Mouse (Mus musculus): Measurements from ENCODE around the gene Supt16. TPM values are rescaled to one million over a fixed set of nuclear protein-coding genes. Genes with fewer than 3 reads are reported as not detected.

Supt16 gene
- polyA plus RNA-seq (2012; rRNA removed) = 4.6 and 5.1 TPM in 2 replicates

GRCm38 (mm10) chr14:52197156-52197878 lies at the start of gene Supt16:
Gene Supt16 (minus strand): TSS chr14:52197416.

Other genes starting within 250 kb of the Supt16 start
- gene Arhgef40, start 212.7 kb downstream of the Supt16 start, polyA plus RNA-seq (2012; rRNA removed) = 60.1 and 67.2 TPM in 2 replicates
- 22.6 and 24.3 TPM in 2 replicates for gene Tmem253, start 181.8 kb downstream of the Supt16 start, polyA plus RNA-seq (2012; rRNA removed)
- 109 and 111 TPM in 2 replicates for gene Zfp219, start 176.7 kb downstream of the Supt16 start, polyA plus RNA-seq (2012; rRNA removed)
- not detected in 2 replicates for gene Olfr221, start 155.0 kb downstream of the Supt16 start, polyA plus RNA-seq (2012; rRNA removed)
- gene Hnrnpc, start 93.4 kb downstream of the Supt16 start, polyA plus RNA-seq (2012; rRNA removed) = 34.3 and 44.8 TPM in 2 replicates
- gene Rpgrip1, start 86.7 kb downstream of the Supt16 start, polyA plus RNA-seq (2012; rRNA removed) = 0.65 and 4.2 TPM in 2 replicates
- gene Chd8, start 60.4 kb upstream of the Supt16 start, polyA plus RNA-seq (2012; rRNA removed) = 20.4 and 20.8 TPM in 2 replicates
- gene Tox4, start 81.7 kb upstream of the Supt16 start, polyA plus RNA-seq (2012; rRNA removed) = 19.3 and 25.7 TPM in 2 replicates
- 3.2 TPM in 2 replicates for gene Rab2b, start 82.1 kb upstream of the Supt16 start, polyA plus RNA-seq (2012; rRNA removed)
- 14.6 and 19.4 TPM in 2 replicates for gene Mettl3, start 107.7 kb upstream of the Supt16 start, polyA plus RNA-seq (2012; rRNA removed)
- gene Sall2, start 131.3 kb upstream of the Supt16 start, polyA plus RNA-seq (2012; rRNA removed) = 2.3 and 2.4 TPM in 2 replicates
- not detected in 2 replicates for gene Olfr1513, start 159.0 kb upstream of the Supt16 start, polyA plus RNA-seq (2012; rRNA removed)
- not detected in 2 replicates for gene Olfr1512, start 181.8 kb upstream of the Supt16 start, polyA plus RNA-seq (2012; rRNA removed)
- not detected in 2 replicates for gene Olfr1511, start 200.0 kb upstream of the Supt16 start, polyA plus RNA-seq (2012; rRNA removed)
- gene Olfr1510, start 217.0 kb upstream of the Supt16 start, polyA plus RNA-seq (2012; rRNA removed) = not detected in 2 replicates
- gene Olfr1509, start 245.6 kb upstream of the Supt16 start, polyA plus RNA-seq (2012; rRNA removed) = not detected in 2 replicates

All from colon, adult 2 months (tissue).